Comparison of ENCODE assay signal across 13 mouse cellular contexts in genomic region chr17:15365650-15366049, GRCm38 (mm10). TPM values are rescaled to one million over a fixed set of nuclear protein-coding genes. Genes with fewer than 3 reads are reported as not detected.
A peak's percentile ranks its signal among the peaks of the same experiment; 100 is the strongest.
DNase-seq lines count a peak whose midpoint lies in the region; TF ChIP-seq lines count a peak whose summit lies in the region.
"Had no signal": no experiment of that assay in that cellular context is flagged by ENCODE, and none has a peak within 500 bp of the region (broad histone marks: within the 10 kb centered on the region; RNA-seq: fewer than 3 reads in every experiment).

No protein-coding gene starts in this region.

- peak; percentile 93 for DNase-seq in heart, adult 11 months
- no peak for DNase-seq in heart, postnatal 25 days (ENCODE audit: low spot score)
- DNase-seq in 3T3-L1 (ENCODE audit: low read depth, low spot score), result peak; percentile 93
- DNase-seq in brain, adult 2 months (ENCODE audit: low read depth, low spot score), result peak; percentile 50
- peak; percentile 57 to 58 for DNase-seq in heart, postnatal 10 days
- DNase-seq in left cerebral cortex, adult 2 months (ENCODE audit: extremely low spot score in 1 of 2, low spot score in 2 of 2), result no peak
- no peak for DNase-seq in spleen, postnatal 14 days (ENCODE audit: low spot score in 2 of 2)
- no peak for DNase-seq in kidney, postnatal 10 days
- DNase-seq: forebrain, postnatal 0 days; kidney, postnatal 25 days; thymus, postnatal 25 days had no signal

- TF ChIP-seq CTCF in left cerebral cortex, adult 2 months (IDR thresholded peaks at IDR 0.05), result no peak

- H3K27ac ChIP-seq in left cerebral cortex, adult 2 months, result no peak overlapping the region
- H3K27ac ChIP-seq: hindbrain, embryonic 10.5 days; liver, embryonic 14.5 days had no signal

- no peak overlapping the region for H3K4me3 ChIP-seq in left cerebral cortex, adult 2 months
- H3K4me3 ChIP-seq: hindbrain, embryonic 10.5 days had no signal

- intact Hi-C loops in heart, postnatal 25 days (cut with DNase I), result no loop called here
- intact Hi-C loops in heart, postnatal 10 days (cut with DNase I), result no loop called here
- intact Hi-C loops in left cerebral cortex, adult 2 months (cut with DNase I), result no loop called here

RNA-seq across cellular contexts. Expression of gene Dll1, which starts 11.0 kb away (rescaled TPM):
- total RNA-seq in heart, postnatal 25 days (2021), result 1 to 10 TPM; 6.1 TPM
- 1 to 10 TPM; 8.4 to 8.5 TPM for total RNA-seq in heart, postnatal 10 days (2021)
- 1 to 10 TPM; 4.8 to 7.1 TPM for total RNA-seq in left cerebral cortex, adult 2 months (2021)

RNA-seq across cellular contexts. Expression of gene Fam120b, which starts 30.4 kb away (rescaled TPM):
- 10 to 100 TPM; 10.8 to 11.8 TPM for total RNA-seq in heart, postnatal 25 days (2021)
- 10 to 100 TPM; 10.8 to 11.5 TPM for total RNA-seq in heart, postnatal 10 days (2021)
- total RNA-seq in left cerebral cortex, adult 2 months (2021), result 10 to 100 TPM; 45.3 to 46.1 TPM

Comparison
In these comparisons a context has a peak if more than half of its experiments do, and no peak if none do; other contexts are left out.
1. DNase-seq: peak in heart, adult 11 months (single experiment), 3T3-L1 (single experiment), brain, adult 2 months (single experiment) and heart, postnatal 10 days (2 of 2); none in heart, postnatal 25 days (single experiment), left cerebral cortex, adult 2 months (0 of 2), spleen, postnatal 14 days (0 of 2) and kidney, postnatal 10 days (single experiment).